Mouse (Mus musculus) hematopoietic stem cell, adult 5-6 weeks (primary cell): ENCODE results near the gene Cep295. TPM values are rescaled to one million over a fixed set of nuclear protein-coding genes. Genes with fewer than 3 reads are reported as not detected.
"Not testable (repeated sequence)": the region's sequence is repeated elsewhere in the genome, so short reads cannot be mapped to it uniquely, and the experiment has no call there.

Experiments
- ATAC-seq, 2 experiments: fragments of 125-278 bp in 1 of 2; replicated peaks in 1 of 2; 2 replicates each; pipeline ENCODE4 v1.8.0; 2016 to 2017; ENCODE audit warnings: inconsistent platforms in 2 of 2, mild to moderate bottlenecking in 2 of 2, moderate number of reproducible peaks in 2 of 2, low read depth in 1 of 2, moderate TSS enrichment in 1 of 2; ENCODE audit not compliant: low FRiP score in 2 of 2, poor library complexity in 2 of 2, severe bottlenecking in 2 of 2, insufficient read depth in 1 of 2, low TSS enrichment in 1 of 2
- total RNA-seq: library from RNA; stranded (forward); fragments of 172-1452, 232-1000 nt; gene quantifications from 2 replicates; pipeline ENCODE4 v1.2.3, GENCODE M21; 2017

Gene Cep295
- total RNA-seq, result 57.0 and 72.5 TPM in 2 replicates

DNA sequence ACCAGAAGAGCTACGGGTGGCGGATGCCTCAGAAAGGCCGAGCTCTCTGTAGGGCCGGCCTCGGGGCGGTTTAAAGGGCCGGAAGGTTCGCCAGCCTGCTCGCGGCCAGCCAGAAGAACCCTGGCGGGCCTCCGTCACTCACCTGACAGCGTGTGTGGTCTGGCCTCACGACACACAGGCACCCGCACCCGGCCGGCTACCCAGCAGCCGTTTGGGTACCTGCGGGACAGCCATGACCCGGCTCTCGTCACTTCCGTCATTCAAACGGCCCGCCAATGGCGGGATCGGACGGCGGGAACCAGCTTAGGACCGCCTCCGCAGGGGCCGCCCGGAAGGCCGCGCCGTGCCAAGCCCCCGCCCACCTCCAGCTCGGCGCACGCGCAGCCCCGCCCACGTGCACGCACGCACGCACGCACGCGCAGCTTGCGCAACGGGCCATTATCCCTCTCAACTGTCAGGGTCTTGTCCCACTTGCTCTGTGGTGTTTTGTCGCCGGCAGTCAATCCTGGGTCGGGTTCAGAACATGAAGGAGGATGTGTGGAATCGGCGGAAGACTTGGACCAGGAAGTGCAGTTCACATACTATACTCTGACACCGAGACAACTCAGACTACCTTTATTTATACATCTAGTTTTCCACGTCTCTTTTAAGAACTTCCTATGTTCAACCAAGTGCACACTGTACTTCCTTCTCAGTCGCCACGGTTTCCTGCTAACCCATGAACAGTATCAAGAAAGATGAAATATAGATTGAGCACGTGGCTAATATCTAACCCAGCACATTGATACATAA is at the start of gene Cep295:
TSS of gene Cep295 (minus strand) at position 305 of the 792 bp plus-strand sequence.
- peak; percentile 97 for ATAC-seq

DNA sequence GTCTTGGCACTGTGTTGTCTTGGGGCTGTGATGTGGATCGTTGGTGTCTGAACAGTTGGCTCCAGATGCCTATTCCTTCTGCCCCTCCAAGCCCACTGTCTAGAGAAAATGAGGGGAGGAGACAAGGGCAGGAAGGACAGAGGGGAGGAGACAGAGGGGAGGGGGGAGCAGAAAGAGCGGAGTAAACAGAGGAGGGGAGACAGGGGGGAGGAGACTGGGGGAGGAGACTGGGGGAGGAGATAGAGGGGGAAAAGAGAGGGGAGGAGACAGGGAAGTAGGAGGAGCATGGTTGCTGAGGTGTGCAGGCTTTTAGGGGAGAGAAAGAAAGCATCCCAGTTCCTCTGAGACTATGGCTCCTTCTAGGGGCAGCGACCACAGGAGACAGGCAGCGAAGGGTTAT is 40.0 kb upstream of the Cep295 start:
- ATAC-seq, result no peak

DNA sequence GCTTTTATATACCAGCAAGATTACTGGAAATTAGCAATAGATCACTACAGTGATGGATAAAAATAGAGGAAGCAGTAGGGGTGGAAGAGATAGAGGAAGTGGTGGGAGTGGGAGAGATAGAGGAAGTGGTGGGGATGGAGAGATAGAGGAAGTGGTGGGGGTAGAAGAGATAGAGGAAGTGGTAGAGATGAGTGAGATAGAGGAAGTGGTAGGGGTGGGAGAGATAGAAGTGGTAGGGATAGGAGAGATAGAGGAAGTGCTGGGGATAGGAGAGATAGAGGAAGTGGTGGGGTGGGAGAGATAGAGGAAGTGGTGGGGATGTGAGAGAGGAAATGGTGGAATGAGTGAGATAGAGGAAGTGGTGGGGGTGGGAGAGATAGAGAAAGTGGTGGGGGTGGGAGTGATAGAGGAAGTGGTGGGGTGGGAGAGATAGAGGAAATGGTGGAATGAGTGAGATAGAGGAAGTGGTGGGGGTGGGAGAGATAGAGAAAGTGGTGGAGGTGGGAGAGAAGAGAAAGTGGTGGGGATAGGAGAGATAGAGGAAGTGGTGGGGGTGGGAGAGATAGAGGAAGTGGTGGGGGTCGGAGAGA is 37.9 kb upstream of the Cep295 start:
- peak; percentile 65 to 72 for ATAC-seq

DNA sequence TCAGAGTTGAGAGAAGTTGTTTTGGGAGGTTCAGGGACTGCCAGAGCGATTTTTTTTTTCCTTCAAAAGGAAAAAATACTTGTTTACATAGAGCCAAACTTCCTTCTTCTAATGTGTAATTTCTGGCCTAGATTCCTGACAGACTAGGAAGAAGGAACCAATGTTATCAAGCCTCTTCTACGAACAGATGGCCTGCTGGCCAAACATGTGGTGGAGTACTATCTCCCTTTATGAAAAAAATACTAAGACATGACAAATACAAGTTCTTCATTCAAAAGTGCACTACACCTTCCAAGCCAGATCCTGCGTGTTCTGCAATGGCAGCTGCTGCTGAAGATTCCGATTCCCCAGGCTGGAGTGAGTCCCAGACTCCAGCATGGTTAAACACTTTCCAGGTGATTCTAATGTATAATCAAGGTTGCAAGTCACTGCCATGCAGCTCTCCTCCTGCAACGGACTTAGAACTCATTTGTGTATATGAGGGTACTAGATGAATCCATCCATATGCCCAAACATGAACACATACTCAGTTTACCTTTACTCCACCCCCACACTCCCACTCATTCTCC is 29.6 kb upstream of the Cep295 start:
- no peak for ATAC-seq

DNA sequence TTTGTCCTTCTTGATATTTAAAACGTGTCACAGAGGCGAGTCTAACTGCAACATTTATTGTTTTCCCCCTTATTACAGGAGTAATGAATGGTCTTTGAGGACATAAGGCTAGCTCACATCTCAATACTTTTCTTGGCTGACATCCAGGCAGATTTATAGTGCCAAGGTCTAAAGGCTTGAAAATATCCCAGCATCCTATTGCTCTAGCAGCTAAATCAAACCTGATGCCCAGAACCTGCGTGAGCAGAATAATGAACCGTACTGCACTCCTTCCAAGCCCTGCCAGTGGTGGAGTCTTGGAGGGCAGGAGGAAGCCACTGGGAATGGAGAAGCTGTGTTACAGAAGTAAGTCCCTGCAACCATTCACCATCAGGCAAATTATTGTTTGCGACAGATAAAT is 26.7 kb upstream of the Cep295 start:
- ATAC-seq, result no peak

DNA sequence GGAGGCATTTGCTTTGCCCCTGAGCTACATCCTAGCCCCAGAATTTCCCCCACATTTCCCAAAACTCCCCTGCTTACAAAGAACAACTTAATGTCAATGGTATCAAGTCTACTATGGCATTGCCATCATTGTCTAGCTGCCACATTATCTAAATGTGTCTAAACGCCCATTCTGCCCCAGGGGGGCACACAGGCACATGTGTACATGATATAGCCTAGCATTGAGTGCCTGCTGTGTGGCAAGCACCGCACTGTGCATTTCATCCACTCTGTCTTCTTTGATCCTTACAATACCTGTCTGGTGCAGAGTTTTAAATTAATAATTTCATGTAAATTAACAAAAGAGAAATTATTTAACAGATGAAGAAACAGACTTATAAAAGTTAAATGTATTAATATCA is 8.7 kb upstream of the Cep295 start:
- ATAC-seq, result no peak

DNA sequence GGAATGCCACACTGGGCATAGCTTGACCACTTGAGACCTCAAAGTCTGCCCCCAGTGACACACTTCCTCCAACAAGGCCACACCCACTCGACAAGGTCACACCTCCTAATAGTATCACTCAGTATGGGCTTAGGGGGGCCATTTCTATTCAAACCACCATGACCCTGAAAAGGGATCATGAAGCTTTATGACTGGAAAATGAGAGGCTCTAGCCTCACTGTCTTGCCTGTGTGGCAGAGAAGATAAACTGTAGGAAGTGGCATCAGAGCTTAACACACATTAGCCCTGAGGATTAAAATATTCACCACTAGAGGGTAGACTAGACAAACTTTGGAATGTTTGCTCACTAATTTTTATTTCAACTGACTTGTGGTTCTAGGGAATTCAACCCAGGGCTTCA is 8.3 kb upstream of the Cep295 start:
- peak; percentile 42 to 46; a peak in 3 of 4 replicates for ATAC-seq

DNA sequence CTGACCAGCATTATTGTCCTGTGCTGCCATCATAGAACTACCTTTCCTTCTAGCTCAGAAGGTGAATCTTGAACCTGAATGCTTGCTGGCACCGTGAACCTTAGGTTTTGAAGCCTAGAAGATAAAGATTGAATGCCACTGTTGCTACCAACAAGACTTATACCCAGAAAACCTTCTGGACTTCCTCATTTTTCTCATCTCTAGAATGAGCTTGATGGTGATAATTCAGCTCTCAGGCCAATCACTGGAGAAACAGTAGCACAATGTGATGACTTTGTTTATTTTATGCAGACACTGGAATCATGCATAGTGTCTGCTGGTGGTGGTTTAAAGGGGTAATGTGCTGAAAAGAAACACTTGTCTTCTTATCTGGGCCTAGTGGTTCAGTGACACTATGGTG is 7.3 kb upstream of the Cep295 start:
- no peak for ATAC-seq

DNA sequence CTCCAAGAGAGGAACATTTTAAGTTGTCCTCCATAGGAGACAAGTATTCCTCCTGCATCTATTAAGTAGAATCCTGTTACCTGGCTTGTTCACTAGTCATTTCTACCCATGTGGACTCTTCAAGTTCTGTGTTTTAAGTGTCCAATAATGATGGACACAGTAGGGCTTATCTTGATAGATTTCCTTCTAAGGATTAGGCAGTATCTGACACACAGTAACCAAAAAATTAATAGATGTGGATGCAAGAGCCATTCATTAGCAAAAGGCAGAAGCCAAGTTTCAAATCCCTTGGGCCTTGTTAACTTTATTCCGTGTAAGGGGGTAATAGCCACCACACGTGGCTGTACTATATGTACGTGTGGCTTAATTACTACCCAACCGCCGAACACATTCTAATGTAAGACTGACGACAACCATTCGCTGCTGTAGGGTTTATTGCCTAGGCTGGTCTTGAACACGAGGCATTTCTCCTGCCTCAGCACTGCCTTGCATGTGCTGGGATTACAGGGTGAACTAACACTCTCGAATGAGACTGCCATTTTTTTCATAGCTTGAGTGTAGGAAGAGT is 588 bp downstream of the Cep295 start:
- no peak for ATAC-seq

DNA sequence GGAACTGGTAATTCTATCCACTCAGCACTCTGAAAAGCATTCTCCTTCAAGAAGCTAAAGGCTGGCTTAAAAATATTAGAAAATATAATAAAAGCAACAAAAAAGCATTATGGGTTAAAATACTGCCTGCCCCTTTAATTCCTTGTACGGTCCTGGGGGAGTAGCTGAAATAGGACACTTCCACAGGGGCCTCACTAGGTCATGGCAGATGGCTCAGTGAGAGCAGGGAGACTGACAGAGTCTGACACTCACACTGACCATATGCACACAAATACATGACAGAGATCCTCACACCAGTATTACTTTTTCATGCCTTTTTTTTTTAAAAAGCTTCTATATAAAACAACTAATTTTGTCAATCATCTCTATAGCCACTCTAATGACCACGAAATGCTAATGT is 7.7 kb downstream of the Cep295 start:
- ATAC-seq, result no peak

DNA sequence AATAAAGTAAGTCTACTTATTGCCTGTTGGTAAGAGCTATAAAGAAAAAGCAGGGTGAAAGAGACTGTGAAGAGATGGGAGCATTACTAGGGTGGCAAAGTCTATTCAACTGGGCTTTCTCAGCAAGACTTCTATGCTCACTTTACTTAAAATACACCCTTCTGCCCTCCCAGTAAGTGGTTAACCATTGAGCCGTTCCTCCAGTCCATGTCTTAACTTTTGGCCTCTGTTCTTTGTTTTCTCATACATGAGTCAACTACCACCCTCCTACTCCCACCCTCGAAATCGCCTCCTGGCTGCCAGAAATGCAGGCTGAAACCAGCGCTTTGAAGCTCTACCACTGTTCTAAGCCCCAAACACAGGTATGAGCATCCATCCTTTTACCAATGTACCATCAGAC is 19.8 kb downstream of the Cep295 start:
- ATAC-seq, result no peak

DNA sequence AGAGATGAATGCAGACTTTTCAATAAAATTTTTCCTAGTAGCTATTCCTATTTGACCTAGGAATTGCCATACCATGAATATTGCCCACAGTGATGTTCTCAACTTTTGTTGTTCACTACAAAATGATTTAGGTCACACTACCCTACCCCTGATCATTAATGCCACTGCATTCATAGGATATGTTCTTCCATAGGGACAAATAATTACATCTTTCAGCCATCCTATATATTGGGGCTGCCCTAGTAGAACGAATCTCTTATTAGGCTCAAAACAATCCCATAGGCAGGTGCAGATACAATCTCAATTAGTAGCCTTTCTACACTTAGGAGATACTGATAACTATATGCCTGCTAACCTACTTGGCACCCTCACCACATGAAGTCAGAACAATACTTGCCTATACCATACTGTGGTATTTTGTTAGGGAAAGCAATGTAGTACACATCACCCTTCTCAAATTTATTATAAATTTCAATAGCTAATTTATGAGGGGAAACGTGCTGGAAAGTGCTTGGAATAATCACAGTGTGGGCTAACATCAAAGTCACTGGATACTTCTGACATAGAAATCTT is 39.3 kb downstream of the Cep295 start:
- peak in 1 of 2 experiments; percentile 21; a peak in 1 of 4 replicates for ATAC-seq

DNA sequence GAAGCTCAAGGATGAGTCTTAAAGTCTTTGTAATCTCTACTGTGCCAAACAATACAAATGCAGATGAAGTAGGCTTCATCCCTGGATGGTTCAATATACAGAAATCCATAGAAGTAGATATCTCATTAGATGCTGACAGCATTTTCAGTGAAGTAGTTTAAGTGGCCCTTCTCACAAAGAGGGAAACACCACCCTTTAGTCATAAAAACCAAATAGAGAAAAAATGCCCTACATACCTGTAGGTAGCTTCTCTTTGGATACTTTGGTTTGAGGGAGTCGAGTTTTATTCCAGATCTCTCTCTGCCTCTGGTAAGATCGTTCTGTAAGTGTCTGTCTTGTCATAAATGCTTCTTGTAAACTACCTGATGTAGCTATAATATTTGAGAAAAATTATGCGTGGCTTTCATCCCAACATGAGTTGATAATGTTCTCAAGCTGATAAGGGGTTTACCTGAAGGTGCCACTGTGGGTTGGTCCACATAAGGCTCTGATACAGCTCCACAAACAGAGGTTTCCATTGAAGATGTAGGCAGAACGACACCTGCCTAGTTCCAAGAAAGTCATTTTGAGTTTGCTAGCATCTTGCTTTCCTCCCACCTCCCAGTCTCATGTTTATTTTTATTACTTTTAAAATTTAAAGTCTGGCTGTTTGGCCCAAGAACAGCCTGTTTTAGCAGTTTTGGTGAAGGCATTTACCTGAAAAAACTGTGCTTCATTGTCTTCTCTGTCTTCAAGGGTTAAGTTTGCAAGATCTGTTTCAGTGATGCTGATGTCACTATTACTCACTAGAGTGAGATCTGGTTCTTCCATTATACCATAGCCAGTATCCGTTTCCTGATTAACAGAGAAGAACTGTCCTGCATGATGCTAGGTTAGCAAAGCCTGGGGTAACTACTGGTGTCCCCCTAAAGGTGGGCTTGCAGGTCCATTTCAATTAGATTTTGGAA is 40.1 kb downstream of the Cep295 start:
- no peak for ATAC-seq

DNA sequence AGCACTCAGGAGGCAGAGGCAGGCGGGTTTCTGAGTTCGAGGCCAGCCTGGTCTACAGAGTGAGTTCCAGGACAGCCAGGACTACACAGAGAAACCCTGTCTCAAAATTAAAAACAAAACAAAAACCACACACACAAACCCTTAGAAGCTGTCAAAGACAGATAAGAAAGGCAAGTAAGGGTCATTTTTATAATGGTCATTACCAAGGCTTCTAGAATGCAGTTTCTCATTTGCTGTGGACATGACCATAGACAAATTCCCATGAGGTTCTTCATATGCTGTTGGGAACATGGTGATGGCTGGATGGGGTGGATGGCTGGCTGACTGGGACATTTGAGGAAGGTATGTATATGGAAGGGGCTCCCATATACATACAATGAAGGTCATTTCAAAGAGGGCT is 41.3 kb downstream of the Cep295 start:
- ATAC-seq, result not testable (repeated sequence)

DNA sequence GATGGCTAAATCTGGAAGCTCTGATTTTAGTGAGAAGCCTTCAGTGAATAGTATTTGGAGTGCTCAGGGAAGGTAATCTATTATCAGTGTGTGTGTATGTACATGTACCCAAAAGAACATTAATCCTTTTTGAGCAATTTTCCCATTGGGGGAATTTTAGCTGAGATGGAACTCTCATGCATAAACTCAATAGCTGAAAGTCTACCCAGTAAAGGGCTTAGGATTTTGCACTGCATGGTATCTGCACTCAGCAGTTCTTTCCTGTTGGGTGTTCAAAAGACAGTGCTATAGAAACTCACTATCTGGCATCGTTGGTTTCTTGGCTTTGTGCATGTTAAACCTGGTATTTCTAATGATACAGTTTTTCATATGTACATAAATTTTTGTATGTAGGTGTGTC is 43.0 kb downstream of the Cep295 start:
- ATAC-seq, result no peak

DNA sequence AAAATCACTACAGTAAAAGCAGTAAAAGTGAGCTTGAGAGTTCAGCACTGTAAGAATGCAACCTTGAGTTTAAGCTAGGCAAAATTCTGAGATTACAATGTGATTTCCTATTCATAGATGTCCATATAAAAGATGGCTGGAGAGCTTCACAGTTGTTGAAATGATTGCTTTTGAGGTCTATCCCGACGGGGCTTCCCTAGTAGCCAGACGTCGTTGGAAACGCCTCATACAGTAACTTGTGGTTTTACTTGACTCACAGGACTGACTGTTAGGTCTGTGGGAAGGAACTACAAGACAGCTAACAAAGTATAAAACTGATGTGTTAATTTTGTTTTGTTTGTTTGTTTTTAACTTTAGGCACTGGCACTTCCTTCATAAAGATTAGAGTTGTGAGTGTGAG is 44.0 kb downstream of the Cep295 start:
- ATAC-seq, result no peak
